Comparison of ENCODE assay signal across 9 mouse cellular contexts in the genomic region with DNA sequence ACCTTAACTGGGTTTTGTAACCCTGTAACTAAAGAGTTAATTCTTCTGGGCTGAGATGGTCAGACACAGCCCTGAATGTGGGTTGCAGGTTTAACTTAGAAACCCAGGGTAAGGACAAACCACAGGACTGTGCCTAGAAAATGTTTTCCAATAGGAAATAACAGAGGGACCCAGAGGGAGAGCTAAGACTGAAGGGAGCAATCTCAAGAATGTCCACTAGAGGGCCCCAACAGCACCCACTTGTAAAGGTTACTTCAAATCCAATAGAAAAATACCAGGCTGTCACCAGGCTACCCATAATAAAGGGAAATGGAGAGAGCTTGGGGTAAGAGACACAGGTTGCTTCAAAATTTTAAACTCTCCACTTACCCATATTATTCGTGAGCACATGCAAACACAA. TPM values are rescaled to one million over a fixed set of nuclear protein-coding genes. Genes with fewer than 3 reads are reported as not detected.
DNase-seq lines count a peak whose midpoint lies in the region; ATAC-seq and TF ChIP-seq lines count a peak whose summit lies in the region.
"Had no signal": no experiment of that assay in that cellular context is flagged by ENCODE, and none has a peak within 500 bp of the region (broad histone marks: within the 10 kb centered on the region; RNA-seq: fewer than 3 reads in every experiment).

No protein-coding gene starts in this region.

- no peak overlapping the region for H3K4me2 ChIP-seq in liver, embryonic 14.5 days (ENCODE audit: low read depth)
- H3K4me2 ChIP-seq: embryonic facial prominence, embryonic 15.5 days had no signal

- H3K27me3 ChIP-seq in heart, adult 2 months (ENCODE audit: control insufficient read depth, insufficient read depth, low read length) = no peaks in the 10 kb centered on the region
- no peaks in the 10 kb centered on the region for H3K27me3 ChIP-seq in liver, embryonic 14.5 days (ENCODE audit: control insufficient read depth, insufficient read depth, low read length)
- H3K27me3 ChIP-seq: embryonic facial prominence, embryonic 15.5 days had no signal

- no peaks in the 10 kb centered on the region for H3K4me1 ChIP-seq in heart, adult 2 months (ENCODE audit: control insufficient read depth, insufficient read depth, low read length)
- peaks cover 0 to 6% of the 10 kb centered on the region in 2 experiments; a peak in 2 of 4 replicates for H3K4me1 ChIP-seq in liver, embryonic 14.5 days (replicated peaks; ENCODE audit: control insufficient read depth in 2 of 2, insufficient read depth in 2 of 2, low read length in 1 of 2)
- H3K4me1 ChIP-seq: embryonic facial prominence, embryonic 15.5 days had no signal

- H3K9ac ChIP-seq in heart, adult 2 months (ENCODE audit: low read depth, low read length) = no peak overlapping the region
- no peak overlapping the region for H3K9ac ChIP-seq in liver, embryonic 14.5 days (replicated peaks)
- H3K9ac ChIP-seq: embryonic facial prominence, embryonic 15.5 days had no signal

- H3K4me3 ChIP-seq in heart, adult 2 months = no peak overlapping the region
- no peak overlapping the region for H3K4me3 ChIP-seq in liver, embryonic 14.5 days (ENCODE audit: insufficient read depth in 1 of 2, low read depth in 2 of 2, low read length in 2 of 2)
- H3K4me3 ChIP-seq: embryonic facial prominence, embryonic 15.5 days had no signal

- no peak for ATAC-seq in liver, embryonic 14.5 days (ENCODE audit: insufficient read depth)

- 6% methylated on average over 1 of the region's 1 CpGs for WGBS in heart, adult 2 months
- WGBS in liver, embryonic 14.5 days (ENCODE audit: insufficient replicate concordance) = 8% methylated on average over 1 of the region's 1 CpGs

- TF ChIP-seq CTCF in heart, adult 2 months (IDR thresholded peaks at IDR 0.05) = peak; percentile 98
- peak; percentile 71 for TF ChIP-seq CTCF in liver, embryonic 14.5 days (IDR thresholded peaks at IDR 0.05; ENCODE audit: low read depth)

- no peaks in the 10 kb centered on the region for H3K9me3 ChIP-seq in liver, embryonic 14.5 days (ENCODE audit: control insufficient read depth, low read length)
- H3K9me3 ChIP-seq: embryonic facial prominence, embryonic 15.5 days had no signal

- TF ChIP-seq POLR2A in heart, adult 2 months (IDR thresholded peaks at IDR 0.05; ENCODE audit: insufficient read depth, low read depth, low read length) = no peak

- DNase-seq in CD4-positive helper T cell, adult 2 months (ENCODE audit: low read depth, low spot score) = peak; percentile 75
- peak; percentile 50 for DNase-seq in adrenal gland, adult 8-10 months
- DNase-seq in embryo, embryonic 11.5 days (ENCODE audit: low read depth, low spot score) = peak; percentile 56
- peak; percentile 57 to 70 for DNase-seq in heart, adult 2 months
- DNase-seq in kidney, postnatal 25 days = peak; percentile 80 to 90
- DNase-seq in liver, embryonic 14.5 days (ENCODE audit: low read depth in 3 of 3, low spot score in 3 of 3) = peak; percentile 37 to 49 (median 41)
- peak; percentile 48 for DNase-seq in ovary, postnatal 10 days (ENCODE audit: low spot score)
- peak; percentile 70 for DNase-seq in thymus, postnatal 0 days (ENCODE audit: low spot score)

- no peaks in the 10 kb centered on the region for H3K36me3 ChIP-seq in heart, adult 2 months (ENCODE audit: control insufficient read depth, insufficient read depth, low read length)
- H3K36me3 ChIP-seq in liver, embryonic 14.5 days (replicated peaks; ENCODE audit: control insufficient read depth, insufficient read depth, low read depth) = no peaks in the 10 kb centered on the region
- H3K36me3 ChIP-seq: embryonic facial prominence, embryonic 15.5 days had no signal

- no peak overlapping the region for H3K27ac ChIP-seq in heart, adult 2 months
- H3K27ac ChIP-seq in liver, embryonic 14.5 days = no peak overlapping the region
- H3K27ac ChIP-seq: embryonic facial prominence, embryonic 15.5 days had no signal

- TF ChIP-seq EP300 in heart, adult 2 months (IDR thresholded peaks at IDR 0.05; ENCODE audit: insufficient read depth, low read depth, low read length) = no peak
- no peak for TF ChIP-seq EP300 in liver, embryonic 14.5 days (IDR thresholded peaks at IDR 0.05; ENCODE audit: low read depth)

- no peaks in the 10 kb centered on the region for H3K79me2 ChIP-seq in heart, adult 2 months (replicated peaks; ENCODE audit: control insufficient read depth, insufficient read depth, low read length)

- intact Hi-C loops in heart, adult 2 months (cut with DNase I) = loop anchor here (2.0 kb wide), 1 partner anchor 520 kb away; no protein-coding TSS in a partner anchor

RNA-seq across cellular contexts. Expression of a gene that starts 20.3 kb away (rescaled TPM):
- total RNA-seq in adrenal gland, adult 8-10 months (2022) = 10 to 100 TPM; 51.6 to 74.1 (median 63.1) TPM
- 10 to 100 TPM; 28.9 to 29.8 TPM for total RNA-seq in heart, adult 2 months (2021)
- 9.0 and 21.2 TPM in 2 replicates for polyA plus RNA-seq in heart, adult 2 months (2012; rRNA removed)
- 8.1 and 14.6 TPM in 2 replicates for polyA plus RNA-seq in liver, embryonic 14.5 days (2012; rRNA removed)
- polyA plus RNA-seq in liver, embryonic 14.5 days (2014; fragmentation: Nextera tagmentation; extraction: Ambion mirVana) = 9.5 and 9.8 TPM in 2 replicates
- 26.6 and 33.9 TPM in 2 replicates for polyA plus RNA-seq in thymus, postnatal 0 days (2015; fragmentation: Nextera tagmentation; extraction: Ambion mirVana)
